Mouse (Mus musculus) liver, embryonic 11.5 days (tissue): Measurements from ENCODE around the gene Fam129b. TPM values are rescaled to one million over a fixed set of nuclear protein-coding genes. Genes with fewer than 3 reads are reported as not detected.

Source experiments
- ATAC-seq: fragments of 200-750 bp; cut with Nextera tagmentation; replicated peaks from 2 replicates; pipeline ENCODE4 v1.8.0; 2017; ENCODE audit warnings: moderate number of reproducible peaks, mild to moderate bottlenecking, moderate TSS enrichment, moderate library complexity; ENCODE audit not compliant: low FRiP score
- DNase-seq: peaks from one replicate; pipeline ENCODE4 v3.0.0-alpha.2; 2017; ENCODE audit warnings: low spot score
- H3K27ac ChIP-seq: fragments of 300-500 bp; sonication (generic); 2 replicates; pipeline ENCODE4 v1.5.1; 2014; ENCODE audit warnings: mild to moderate bottlenecking, low read depth, low read length, control low read depth
- H3K27me3 ChIP-seq: fragments of 300-500 bp; sonication (generic); replicated peaks from 2 replicates; pipeline ENCODE4 v1.6.1; 2014; ENCODE audit warnings: low read length, mixed read lengths; ENCODE audit not compliant: control insufficient read depth, insufficient read depth
- H3K36me3 ChIP-seq: fragments of 300-500 bp; sonication (generic); 2 replicates; pipeline ENCODE4 v1.6.1; 2014; ENCODE audit warnings: mild to moderate bottlenecking, low read length, moderate library complexity, mixed read lengths; ENCODE audit not compliant: control insufficient read depth, insufficient read depth
- H3K4me1 ChIP-seq: fragments of 300-500 bp; sonication (generic); replicated peaks from 2 replicates; pipeline ENCODE4 v1.6.1; 2014; ENCODE audit warnings: low read length, mixed read lengths; ENCODE audit not compliant: control insufficient read depth, insufficient read depth
- H3K4me2 ChIP-seq: fragments of 300-500 bp; sonication (generic); 2 replicates; pipeline ENCODE4 v1.6.1; 2014; ENCODE audit warnings: mild to moderate bottlenecking, control low read depth, moderate library complexity
- H3K4me3 ChIP-seq: fragments of 300-500 bp; sonication (generic); 2 replicates; pipeline ENCODE4 v1.5.1; 2014; ENCODE audit warnings: low read depth, low read length, control low read depth
- H3K9ac ChIP-seq: fragments of 300-500 bp; sonication (generic); 2 replicates; pipeline ENCODE4 v1.6.1; 2014; ENCODE audit warnings: low read depth, low read length, control low read depth
- H3K9me3 ChIP-seq: fragments of 300-500 bp; sonication (generic); 2 replicates; pipeline ENCODE4 v1.6.1; 2016; ENCODE audit warnings: low read length, inconsistent platforms, mixed read lengths; ENCODE audit not compliant: control insufficient read depth
- WGBS: fragments of 180-500 bp; shearing (Covaris S2); extraction: QIAGEN DNeasy Blood & Tissue Kit; methylation state at CpG from one replicate; pipeline ENCODE4 v1.1.7; 2014; 5-methylcytosine and 5-hydroxymethylcytosine counted together
- polyA plus RNA-seq: library from polyadenylated mRNA; unstranded; fragments of >200 nt; fragmentation: Nextera tagmentation; extraction: Ambion mirVana; gene quantifications from 2 replicates; pipeline ENCODE4 v1.2.1, GENCODE M21; 2014

Fam129b gene
- polyA plus RNA-seq, 1 experiment from 2014 or later: 11.9 TPM

GRCm38 (mm10) chr2:32870275-32871100 lies 5.4 kb upstream of the Fam129b start:
- DNase-seq (no peak), ATAC-seq (no peak)
- H3K9me3 ChIP-seq: no peaks in the 10 kb centered on the region

DNA sequence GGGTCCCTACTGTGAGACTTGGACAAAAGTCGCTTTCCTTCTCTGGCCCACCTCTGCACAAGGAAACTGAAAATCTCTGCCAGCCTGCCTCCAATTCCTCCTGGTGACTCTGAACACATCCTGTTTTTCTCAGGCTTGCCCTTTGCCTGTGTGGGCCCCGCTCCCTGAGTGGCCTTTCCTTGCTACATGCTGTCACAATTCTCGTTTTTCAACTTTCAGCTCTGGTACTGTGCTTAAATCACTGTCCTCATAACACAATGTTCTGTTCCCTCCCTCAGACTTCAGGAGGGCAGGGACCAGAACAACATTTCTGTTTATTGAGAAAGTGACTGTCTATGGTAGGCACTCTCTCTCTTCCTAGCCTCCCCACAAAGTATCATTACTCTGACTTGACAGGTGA lies 1.8 kb upstream of the Fam129b start:
- WGBS: 76% methylated on average over 3 of the region's 3 CpGs
- no peaks in the 10 kb centered on the region for H3K9me3 ChIP-seq
- DNase-seq (no peak), ATAC-seq (no peak)
- H3K9ac ChIP-seq: no peak overlapping the region
- H3K4me3 ChIP-seq: no peak overlapping the region
- H3K27me3 ChIP-seq: no peaks in the 10 kb centered on the region
- H3K4me2 ChIP-seq: no peak overlapping the region
- H3K36me3 ChIP-seq: no peaks in the 10 kb centered on the region
- H3K4me1 ChIP-seq: peaks cover 33% of the 10 kb centered on the region
- no peak overlapping the region for H3K27ac ChIP-seq

More at GRCm38 (mm10) chr2:32870275-32871100, 5.4 kb upstream of the Fam129b start:
- 43% methylated on average over 8 of the region's 8 CpGs for WGBS
- no peaks in the 10 kb centered on the region for H3K36me3 ChIP-seq
- peaks cover 7% of the 10 kb centered on the region; the same call in 1 of the 2 replicates for H3K4me1 ChIP-seq
- no peak overlapping the region for H3K9ac ChIP-seq
- no peak overlapping the region for H3K4me2 ChIP-seq
- no peak overlapping the region for H3K4me3 ChIP-seq
- no peak overlapping the region for H3K27ac ChIP-seq
- H3K27me3 ChIP-seq: no peaks in the 10 kb centered on the region

- ATAC-seq: no peak
- 23% methylated on average over 15 of the region's 15 CpGs for WGBS
- H3K9me3 ChIP-seq: no peaks in the 10 kb centered on the region
- no peak for DNase-seq
- peak overlapping the region; percentile 96 for H3K4me2 ChIP-seq
- peak overlapping the region; percentile 44; the same call in 1 of the 2 replicates for H3K27ac ChIP-seq
- H3K9ac ChIP-seq: peak overlapping the region; percentile 73
- H3K27me3 ChIP-seq: no peaks in the 10 kb centered on the region
- no peaks in the 10 kb centered on the region for H3K36me3 ChIP-seq
- peaks cover 42% of the 10 kb centered on the region for H3K4me1 ChIP-seq
- H3K4me3 ChIP-seq: peak overlapping the region; percentile 70
These were observed 801 bp upstream of the Fam129b start for GRCm38 (mm10) chr2:32874951-32875674.

GRCm38 (mm10) chr2:32876490-32877302 lies 782 bp downstream of the Fam129b start:
- Histone ChIP-seq H3K9me3 (no peaks in the 10 kb centered on the region), H3K4me3 (peak overlapping the region; percentile 70), H3K27ac (no peak overlapping the region), H3K36me3 (no peaks in the 10 kb centered on the region), H3K4me2 (peak overlapping the region; percentile 96), H3K9ac (peak overlapping the region; percentile 73), H3K27me3 (no peaks in the 10 kb centered on the region), H3K4me1 (peaks cover 51% of the 10 kb centered on the region)
- WGBS: 9% methylated on average over 20 of the region's 20 CpGs
- DNase-seq: no peak
- ATAC-seq: 0 out of 2 replicates have a peak, but pooled peaks have one; percentile 18

DNA sequence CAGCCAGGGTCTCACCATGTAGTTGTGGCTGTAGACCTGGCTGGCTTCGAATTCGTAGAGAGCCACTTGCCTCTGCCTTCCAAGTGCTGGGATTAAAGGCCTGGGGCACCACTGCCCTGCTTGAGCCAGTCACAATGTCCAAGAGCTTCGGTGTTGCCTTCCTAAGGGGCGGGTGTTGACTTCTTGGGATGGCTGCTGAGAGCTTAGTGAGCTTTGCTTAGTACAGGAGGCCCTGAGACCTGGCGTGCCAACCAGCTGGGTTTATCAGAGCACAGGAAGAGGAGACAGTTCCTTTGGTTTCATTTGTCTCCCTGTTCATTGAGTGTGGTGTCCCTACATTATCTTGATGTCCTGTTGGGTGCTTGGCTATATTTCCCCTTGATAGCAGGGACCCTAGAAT lies 1.4 kb downstream of the Fam129b start:
- DNase-seq (no peak), ATAC-seq (no peak)
- Histone ChIP-seq H3K27me3 (no peaks in the 10 kb centered on the region), H3K4me3 (peak overlapping the region; percentile 70), H3K9ac (peak overlapping the region; percentile 73; the same call in 1 of the 2 replicates), H3K4me2 (peak overlapping the region; percentile 96), H3K9me3 (no peaks in the 10 kb centered on the region), H3K36me3 (no peaks in the 10 kb centered on the region), H3K4me1 (peaks cover 57% of the 10 kb centered on the region), H3K27ac (no peak overlapping the region)
- 34% methylated on average over 5 of the region's 5 CpGs for WGBS

- Histone ChIP-seq H3K36me3 (no peaks in the 10 kb centered on the region), H3K9ac (no peak overlapping the region), H3K4me1 (peaks cover 62% of the 10 kb centered on the region), H3K9me3 (no peaks in the 10 kb centered on the region), H3K27me3 (no peaks in the 10 kb centered on the region), H3K4me3 (peak overlapping the region; percentile 70), H3K4me2 (peak overlapping the region; percentile 96), H3K27ac (no peak overlapping the region)
- ATAC-seq (no peak), DNase-seq (no peak)
- 54% methylated on average over 6 of the region's 6 CpGs for WGBS
These were observed 2.0 kb downstream of the Fam129b start for GRCm38 (mm10) chr2:32877761-32878393.

- no peaks in the 10 kb centered on the region for H3K36me3 ChIP-seq
- peak overlapping the region; percentile 96 for H3K4me2 ChIP-seq
- H3K27me3 ChIP-seq: no peaks in the 10 kb centered on the region
- DNase-seq (no peak), ATAC-seq (no peak)
- H3K4me1 ChIP-seq: peaks cover 65% of the 10 kb centered on the region
- no peak overlapping the region for H3K27ac ChIP-seq
- no peaks in the 10 kb centered on the region for H3K9me3 ChIP-seq
- H3K4me3 ChIP-seq: no peak overlapping the region
- no peak overlapping the region for H3K9ac ChIP-seq
- WGBS: 65% methylated on average over 3 of the region's 3 CpGs
These were observed 2.5 kb downstream of the Fam129b start for GRCm38 (mm10) chr2:32878396-32878795.

DNA sequence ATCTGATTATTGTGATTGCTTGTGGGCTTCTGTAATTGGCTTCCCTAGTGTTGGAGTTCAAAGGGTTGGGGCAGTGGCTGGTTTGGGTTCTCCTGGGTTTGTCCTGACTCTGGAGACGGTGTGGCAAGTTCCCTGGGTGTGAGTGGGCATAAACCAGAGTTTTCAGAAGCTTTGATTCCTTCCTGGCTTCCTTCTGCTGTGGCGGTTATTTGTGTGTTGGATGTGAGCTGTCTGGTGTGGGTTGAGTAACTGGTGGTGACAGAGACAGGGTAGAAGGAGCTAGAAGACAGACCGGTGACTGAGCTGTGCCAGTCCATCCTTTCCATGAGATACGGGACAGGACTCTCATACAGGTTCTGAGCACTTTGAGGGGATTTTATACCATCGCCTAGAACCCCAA lies 3.7 kb downstream of the Fam129b start:
- WGBS: 75% methylated on average over 5 of the region's 5 CpGs
- no peak overlapping the region for H3K9ac ChIP-seq

More for the DNA sequence above, 3.7 kb downstream of the Fam129b start:
- Histone ChIP-seq H3K36me3 (no peaks in the 10 kb centered on the region), H3K9me3 (no peaks in the 10 kb centered on the region), H3K27me3 (no peaks in the 10 kb centered on the region), H3K4me1 (peaks cover 71% of the 10 kb centered on the region), H3K4me3 (no peak overlapping the region), H3K27ac (no peak overlapping the region), H3K4me2 (no peak overlapping the region)
- ATAC-seq (no peak), DNase-seq (no peak)
